13 mouse cellular contexts compared by ENCODE assay signal in genomic region chr13:99541429-99542267, GRCm38 (mm10). TPM values are rescaled to one million over a fixed set of nuclear protein-coding genes. Genes with fewer than 3 reads are reported as not detected.
DNase-seq lines count a peak whose midpoint lies in the region; ATAC-seq lines count a peak whose summit lies in the region.
"Had no signal": no experiment of that assay in that cellular context is flagged by ENCODE, and none has a peak within 500 bp of the region (broad histone marks: within the 10 kb centered on the region; RNA-seq: fewer than 3 reads in every experiment).

No protein-coding gene starts in this region.

- no peaks in the 10 kb centered on the region for H3K9me3 ChIP-seq in kidney, embryonic 15.5 days (replicated peaks)
- H3K9me3 ChIP-seq in embryonic facial prominence, embryonic 12.5 days: no peaks in the 10 kb centered on the region
- no peaks in the 10 kb centered on the region for H3K9me3 ChIP-seq in forebrain, embryonic 14.5 days (replicated peaks; ENCODE audit: control insufficient read depth, low read length)
- no peaks in the 10 kb centered on the region for H3K9me3 ChIP-seq in limb, embryonic 15.5 days

- no peaks in the 10 kb centered on the region for H3K27me3 ChIP-seq in kidney, embryonic 15.5 days
- no peaks in the 10 kb centered on the region for H3K27me3 ChIP-seq in embryonic facial prominence, embryonic 12.5 days
- no peaks in the 10 kb centered on the region for H3K27me3 ChIP-seq in forebrain, embryonic 14.5 days (replicated peaks; ENCODE audit: control insufficient read depth, insufficient read depth, low read length)
- no peaks in the 10 kb centered on the region for H3K27me3 ChIP-seq in limb, embryonic 15.5 days

- WGBS in kidney, embryonic 15.5 days: 43% methylated on average over 21 of the region's 21 CpGs
- WGBS in embryonic facial prominence, embryonic 12.5 days: 43% methylated on average over 21 of the region's 21 CpGs
- 26% methylated on average over 19 of the region's 21 CpGs for WGBS in forebrain, embryonic 14.5 days
- 34% methylated on average over 19 of the region's 21 CpGs for WGBS in limb, embryonic 15.5 days

- no peaks in the 10 kb centered on the region for H3K36me3 ChIP-seq in kidney, embryonic 15.5 days
- no peaks in the 10 kb centered on the region for H3K36me3 ChIP-seq in embryonic facial prominence, embryonic 12.5 days
- H3K36me3 ChIP-seq in forebrain, embryonic 14.5 days (ENCODE audit: control insufficient read depth, insufficient read depth, low read length): no peaks in the 10 kb centered on the region
- H3K36me3 ChIP-seq in limb, embryonic 15.5 days: no peaks in the 10 kb centered on the region

- H3K4me1 ChIP-seq in kidney, embryonic 15.5 days: peaks cover 10% of the 10 kb centered on the region
- H3K4me1 ChIP-seq in embryonic facial prominence, embryonic 12.5 days: peaks cover 10% of the 10 kb centered on the region
- H3K4me1 ChIP-seq in forebrain, embryonic 14.5 days (ENCODE audit: control insufficient read depth, insufficient read depth, low read length): peaks cover 9% of the 10 kb centered on the region
- peaks cover 12% of the 10 kb centered on the region for H3K4me1 ChIP-seq in limb, embryonic 15.5 days

- H3K4me2 ChIP-seq in kidney, embryonic 15.5 days: peak overlapping the region; percentile 37
- peak overlapping the region; percentile 21 for H3K4me2 ChIP-seq in embryonic facial prominence, embryonic 12.5 days (replicated peaks)
- H3K4me2 ChIP-seq in forebrain, embryonic 14.5 days (ENCODE audit: low read length): peak overlapping the region; percentile 37
- H3K4me2 ChIP-seq in limb, embryonic 15.5 days: peak overlapping the region; percentile 15; the same call in 1 of the 2 replicates

- H3K9ac ChIP-seq in kidney, embryonic 15.5 days: no peak overlapping the region
- no peak overlapping the region for H3K9ac ChIP-seq in embryonic facial prominence, embryonic 12.5 days
- no peak overlapping the region; the same call in 1 of the 2 replicates for H3K9ac ChIP-seq in forebrain, embryonic 14.5 days (ENCODE audit: low read length)
- no peak overlapping the region for H3K9ac ChIP-seq in limb, embryonic 15.5 days

- no peak for DNase-seq in kidney, postnatal 25 days
- peak; percentile 72 for DNase-seq in forebrain, embryonic 14.5 days (ENCODE audit: low spot score)
- DNase-seq in gastrocnemius, adult 8-10 months (ENCODE audit: low spot score in 2 of 2): no peak
- no peak for DNase-seq in gastrocnemius, postnatal 10 days
- DNase-seq in thymus, postnatal 14 days: no peak
- DNase-seq: adrenal gland, postnatal 10 days; cerebellum, adult 9-11 months; gastrocnemius, adult 2 months; layer of hippocampus, adult 9-11 months; right cerebral cortex, postnatal 4 days had no signal

- H3K4me3 ChIP-seq in kidney, embryonic 15.5 days (replicated peaks): no peak overlapping the region; the same call in 1 of the 2 replicates
- H3K4me3 ChIP-seq in embryonic facial prominence, embryonic 12.5 days: no peak overlapping the region
- H3K4me3 ChIP-seq in forebrain, embryonic 14.5 days (ENCODE audit: low read depth, low read length): peak overlapping the region; percentile 5; the same call in 1 of the 2 replicates
- no peak overlapping the region for H3K4me3 ChIP-seq in limb, embryonic 15.5 days
- H3K4me3 ChIP-seq: gastrocnemius, adult 2 months had no signal

- no peak overlapping the region for H3K27ac ChIP-seq in kidney, embryonic 15.5 days
- H3K27ac ChIP-seq in embryonic facial prominence, embryonic 12.5 days: no peak overlapping the region
- H3K27ac ChIP-seq in forebrain, embryonic 14.5 days (ENCODE audit: low read depth, low read length): no peak overlapping the region; the same call in 1 of the 2 replicates
- no peak overlapping the region for H3K27ac ChIP-seq in limb, embryonic 15.5 days
- H3K27ac ChIP-seq: gastrocnemius, adult 2 months had no signal

- no peak for ATAC-seq in kidney, embryonic 15.5 days (replicated peaks; ENCODE audit: low FRiP score)
- no peak for ATAC-seq in embryonic facial prominence, embryonic 12.5 days (ENCODE audit: insufficient number of reproducible peaks, insufficient read depth, low FRiP score, low TSS enrichment)
- peak; percentile 80 for ATAC-seq in forebrain, embryonic 14.5 days
- no peak for ATAC-seq in limb, embryonic 15.5 days (ENCODE audit: insufficient number of reproducible peaks, low FRiP score, low TSS enrichment, low read depth)

RNA-seq across cellular contexts. Expression of gene Map1b, which starts 25.3 kb away (rescaled TPM):
- 52.1 and 76.4 TPM in 2 replicates for polyA plus RNA-seq in kidney, embryonic 15.5 days (2015; fragmentation: Nextera tagmentation; extraction: Ambion mirVana)
- 272 and 301 TPM in 2 replicates for polyA plus RNA-seq in embryonic facial prominence, embryonic 12.5 days (2016; fragmentation: Nextera tagmentation; extraction: Ambion mirVana)
- 1,380 and 2,008 TPM in 2 replicates for polyA plus RNA-seq in forebrain, embryonic 14.5 days (2014; fragmentation: Nextera tagmentation; extraction: Ambion mirVana)
- polyA plus RNA-seq in limb, embryonic 15.5 days (2015; fragmentation: Nextera tagmentation; extraction: Ambion mirVana): 127 and 137 TPM in 2 replicates
- 10 to 100 TPM in 1 of 4 experiments, 1 to 10 TPM in 3; 6.1 to 10.2 (median 8.4) TPM for total RNA-seq in gastrocnemius, adult 8-10 months (2022)
- 10 to 100 TPM; 30.9 to 37.7 TPM for total RNA-seq in gastrocnemius, postnatal 10 days (2021)
